Mouse (Mus musculus) right cerebral cortex, postnatal 25 days (tissue): ENCODE results near the gene Rgs13.

Source experiments
- DNase-seq: peaks from one replicate; pipeline ENCODE4 v3.0.0; 2022

The Rgs13 gene

GRCm38 (mm10) chr1:144177166-144177565, at the start of gene Rgs13:
Rgs13 (minus strand) TSS chr1:144177372.
- DNase-seq = no peak

- DNase-seq = no peak
Observed at GRCm38 (mm10) chr1:144215230-144215629, 38.1 kb upstream of the Rgs13 start.

GRCm38 (mm10) chr1:144210912-144211311, 33.7 kb upstream of the Rgs13 start:
- no peak for DNase-seq

GRCm38 (mm10) chr1:144206281-144207061, 29.3 kb upstream of the Rgs13 start:
- no peak for DNase-seq

GRCm38 (mm10) chr1:144204766-144205165, 27.6 kb upstream of the Rgs13 start:
- DNase-seq = no peak

- DNase-seq = no peak
Observed at GRCm38 (mm10) chr1:144202939-144203338, 25.8 kb upstream of the Rgs13 start.

GRCm38 (mm10) chr1:144200496-144200895, 23.3 kb upstream of the Rgs13 start:
- DNase-seq = no peak

- DNase-seq = no peak
Observed at GRCm38 (mm10) chr1:144199538-144199937, 22.4 kb upstream of the Rgs13 start.

GRCm38 (mm10) chr1:144197684-144198083, 20.5 kb upstream of the Rgs13 start:
- peak; percentile 17 for DNase-seq

- no peak for DNase-seq
Observed at GRCm38 (mm10) chr1:144186655-144187396, 9.7 kb upstream of the Rgs13 start.

- DNase-seq = no peak
Observed at GRCm38 (mm10) chr1:144184955-144185715, 8.0 kb upstream of the Rgs13 start.

- no peak for DNase-seq
Observed at GRCm38 (mm10) chr1:144183622-144184021, 6.5 kb upstream of the Rgs13 start.

- DNase-seq = no peak
Observed at GRCm38 (mm10) chr1:144179559-144179958, 2.4 kb upstream of the Rgs13 start.

- no peak for DNase-seq
Observed at GRCm38 (mm10) chr1:144178281-144178957, 1.2 kb upstream of the Rgs13 start.

- no peak for DNase-seq
Observed at GRCm38 (mm10) chr1:144177620-144178019, 448 bp upstream of the Rgs13 start.

GRCm38 (mm10) chr1:144174760-144175159, 2.4 kb downstream of the Rgs13 start:
- no peak for DNase-seq

GRCm38 (mm10) chr1:144173568-144174036, 3.6 kb downstream of the Rgs13 start:
- DNase-seq = no peak

- no peak for DNase-seq
Observed at GRCm38 (mm10) chr1:144168921-144169320, 8.3 kb downstream of the Rgs13 start.

GRCm38 (mm10) chr1:144167761-144168160, 9.4 kb downstream of the Rgs13 start:
- DNase-seq = no peak

- DNase-seq = no peak
Observed at GRCm38 (mm10) chr1:144166897-144167296, 10.3 kb downstream of the Rgs13 start.

GRCm38 (mm10) chr1:144166275-144166674, 10.9 kb downstream of the Rgs13 start:
- no peak for DNase-seq

GRCm38 (mm10) chr1:144152526-144152925, 24.6 kb downstream of the Rgs13 start:
- DNase-seq = no peak

- no peak for DNase-seq
Observed at GRCm38 (mm10) chr1:144152184-144152525, 25.0 kb downstream of the Rgs13 start.
